Mouse (Mus musculus) forebrain, embryonic 14.5 days (tissue): ENCODE data around the gene Lce1b. TPM values are rescaled to one million over a fixed set of nuclear protein-coding genes. Genes with fewer than 3 reads are reported as not detected.
"Not testable (repeated sequence)": the region's sequence is repeated elsewhere in the genome, so short reads cannot be mapped to it uniquely, and the experiment has no call there.

ENCODE experiments used
- ATAC-seq: fragments of 200-750 bp; cut with Nextera tagmentation; 2 replicates; pipeline ENCODE4 v1.8.0; 2017; ENCODE audit warnings: mild to moderate bottlenecking, moderate library complexity
- DNase-seq: peaks from one replicate; pipeline ENCODE4 v3.0.0-alpha.2; 2015; ENCODE audit warnings: low spot score
- H3K27ac ChIP-seq: fragments of 300-500 bp; sonication (generic); 2 replicates; pipeline ENCODE4 v1.5.1; 2014; ENCODE audit warnings: low read depth, mild to moderate bottlenecking, control low read depth, low read length, moderate library complexity
- H3K27me3 ChIP-seq: fragments of 300-500 bp; sonication (generic); replicated peaks from 2 replicates; pipeline ENCODE4 v1.6.1; 2014; ENCODE audit warnings: low read length, control low read depth, mixed read lengths; ENCODE audit not compliant: control insufficient read depth, insufficient read depth
- H3K36me3 ChIP-seq: fragments of 300-500 bp; sonication (generic); 2 replicates; pipeline ENCODE4 v1.6.1; 2014; ENCODE audit warnings: low read length, control low read depth; ENCODE audit not compliant: control insufficient read depth, insufficient read depth
- H3K4me1 ChIP-seq: fragments of 300-500 bp; sonication (generic); 2 replicates; pipeline ENCODE4 v1.6.1; 2014; ENCODE audit warnings: antibody characterized with exemption, low read length, control low read depth; ENCODE audit not compliant: control insufficient read depth, insufficient read depth
- H3K4me2 ChIP-seq: fragments of 300-500 bp; sonication (generic); 2 replicates; pipeline ENCODE4 v1.6.1; 2014; ENCODE audit warnings: mild to moderate bottlenecking, control low read depth, low read length
- H3K4me3 ChIP-seq: fragments of 300-500 bp; sonication (generic); 2 replicates; pipeline ENCODE4 v1.5.1; 2014; ENCODE audit warnings: low read depth, low read length, control low read depth
- H3K9ac ChIP-seq: fragments of 300-500 bp; sonication (generic); 2 replicates; pipeline ENCODE4 v1.6.1; 2014; ENCODE audit warnings: mild to moderate bottlenecking, low read length, control low read depth, moderate library complexity
- H3K9me3 ChIP-seq: fragments of 300-500 bp; sonication (generic); replicated peaks from 2 replicates; pipeline ENCODE4 v1.6.1; 2016; ENCODE audit warnings: low read length, control low read depth, mixed read lengths; ENCODE audit not compliant: control insufficient read depth
- WGBS: fragments of 180-500 bp; shearing (Covaris S2); extraction: QIAGEN DNeasy Blood & Tissue Kit; methylation state at CpG from one replicate; pipeline ENCODE4 v1.1.7; 2014; 5-methylcytosine and 5-hydroxymethylcytosine counted together
- polyA plus RNA-seq: library from polyadenylated mRNA; unstranded; fragments of >200 nt; fragmentation: Nextera tagmentation; extraction: Ambion mirVana; gene quantifications from 2 replicates; pipeline ENCODE4 v1.2.1, GENCODE M21; 2014

Gene Lce1b
- not detected in 2 replicates for polyA plus RNA-seq

DNA sequence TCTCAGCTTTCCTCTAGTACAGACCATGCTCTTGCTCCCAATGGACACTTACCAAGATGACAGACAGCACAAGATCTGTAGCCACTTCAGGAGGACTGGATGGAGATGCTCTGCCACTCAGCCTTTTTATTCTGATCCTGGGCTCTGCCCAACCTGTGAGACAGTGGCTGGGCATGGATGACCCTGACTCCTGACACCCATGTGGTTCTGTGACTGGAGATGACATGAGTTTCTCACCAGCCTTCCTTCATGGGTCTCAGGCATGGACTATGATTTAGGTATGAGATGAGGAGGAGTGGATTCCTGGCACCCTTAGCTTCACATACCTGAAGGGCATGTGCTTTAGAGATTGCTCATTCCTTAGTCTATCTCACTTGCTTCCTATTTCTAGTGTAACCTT is at the start of gene Lce1b:
Gene Lce1b (minus strand): TSS at position 101 of the 400 bp plus-strand sequence.
- Histone ChIP-seq H3K4me3 (no peak within 1 kb of the TSS), H3K9me3 (no peaks in the 10 kb centered on the region), H3K9ac (no peak within 1 kb of the TSS), H3K4me2 (no peak within 1 kb of the TSS), H3K27ac (no peak within 1 kb of the TSS), H3K4me1 (no peaks in the 10 kb centered on the region), H3K36me3 (no peaks in the 10 kb centered on the region), H3K27me3 (no peaks in the 10 kb centered on the region)
- DNase-seq (no peak), ATAC-seq (no peak)

DNA sequence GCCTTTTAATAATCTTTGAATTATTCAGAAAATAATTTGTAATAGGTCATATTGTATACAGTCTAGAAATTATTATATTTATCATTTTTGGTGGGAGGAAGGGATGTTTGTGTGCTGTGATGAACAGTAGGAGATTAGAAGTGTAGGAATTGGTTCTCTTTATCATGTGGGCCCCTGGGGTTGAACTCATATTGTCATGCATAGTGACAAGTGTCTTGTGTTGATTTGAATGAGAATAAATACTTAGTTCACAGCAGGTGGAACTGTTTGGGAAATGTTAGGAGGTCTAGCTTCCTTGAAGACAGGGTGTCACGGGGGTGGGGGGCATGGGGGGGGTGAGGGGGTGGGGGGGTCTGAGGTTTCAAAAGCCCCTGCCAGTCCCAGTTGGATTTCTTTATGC is 37.9 kb upstream of the Lce1b start:
- no peaks in the 10 kb centered on the region for H3K36me3 ChIP-seq
- WGBS: 0% methylated on average over 1 of the region's 1 CpGs
- ATAC-seq: no peak

DNA sequence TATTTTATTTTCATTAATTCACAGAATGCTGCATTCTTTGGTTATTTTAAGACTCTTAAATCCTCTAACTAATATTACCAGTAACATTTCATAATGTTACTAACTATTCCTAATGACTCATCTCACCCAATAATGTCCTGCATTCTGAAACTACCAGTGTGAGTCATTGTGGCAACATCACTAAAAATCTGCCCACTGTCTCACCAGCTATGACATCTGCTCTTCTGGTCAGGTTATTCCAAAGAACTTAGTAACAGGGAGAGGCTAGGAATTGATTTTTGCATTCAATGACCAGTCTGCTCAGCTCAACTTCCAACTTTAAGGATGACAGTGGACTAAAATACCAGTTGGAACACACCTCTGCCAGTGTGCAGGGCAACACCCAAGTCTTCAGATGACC is 35.0 kb upstream of the Lce1b start:
- H3K9me3 ChIP-seq: no peaks in the 10 kb centered on the region
- no peak overlapping the region for H3K9ac ChIP-seq
- no peaks in the 10 kb centered on the region for H3K36me3 ChIP-seq
- no peak overlapping the region for H3K27ac ChIP-seq
- H3K4me1 ChIP-seq: no peaks in the 10 kb centered on the region
- ATAC-seq (no peak), DNase-seq (no peak)
- no peak overlapping the region for H3K4me2 ChIP-seq
- no peak overlapping the region for H3K4me3 ChIP-seq
- H3K27me3 ChIP-seq: no peaks in the 10 kb centered on the region

More for the DNA sequence above, 37.9 kb upstream of the Lce1b start:
- no peaks in the 10 kb centered on the region for H3K4me1 ChIP-seq
- DNase-seq: no peak
- H3K27me3 ChIP-seq: no peaks in the 10 kb centered on the region
- H3K9me3 ChIP-seq: no peaks in the 10 kb centered on the region
- H3K4me2 ChIP-seq: no peak overlapping the region
- no peak overlapping the region for H3K9ac ChIP-seq
- no peak overlapping the region for H3K27ac ChIP-seq
- H3K4me3 ChIP-seq: no peak overlapping the region

DNA sequence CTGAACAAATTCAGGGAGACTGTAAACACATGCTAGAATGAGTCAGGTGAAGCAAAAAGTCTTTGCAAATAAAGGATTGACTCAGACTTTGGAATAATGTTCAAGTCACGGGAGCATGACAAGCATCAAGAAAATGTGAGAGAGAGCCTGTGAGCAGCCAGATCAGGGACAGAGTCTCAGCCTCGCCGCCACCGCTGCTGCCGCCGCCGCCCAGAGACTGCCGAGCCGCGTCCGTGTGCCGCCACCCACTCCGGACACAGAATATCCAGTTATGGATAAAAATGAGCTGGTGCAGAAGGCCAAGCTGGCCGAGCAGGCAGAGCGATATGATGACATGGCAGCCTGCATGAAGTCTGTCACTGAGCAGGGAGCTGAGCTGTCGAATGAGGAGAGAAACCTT is 32.4 kb upstream of the Lce1b start:
- H3K36me3 ChIP-seq, DNase-seq, H3K4me2 ChIP-seq, ATAC-seq, H3K9ac ChIP-seq, H3K4me3 ChIP-seq, H3K9me3 ChIP-seq, H3K27ac ChIP-seq, H3K27me3 ChIP-seq, H3K4me1 ChIP-seq: not testable (repeated sequence)
- WGBS: 89% methylated on average over 16 of the region's 16 CpGs

DNA sequence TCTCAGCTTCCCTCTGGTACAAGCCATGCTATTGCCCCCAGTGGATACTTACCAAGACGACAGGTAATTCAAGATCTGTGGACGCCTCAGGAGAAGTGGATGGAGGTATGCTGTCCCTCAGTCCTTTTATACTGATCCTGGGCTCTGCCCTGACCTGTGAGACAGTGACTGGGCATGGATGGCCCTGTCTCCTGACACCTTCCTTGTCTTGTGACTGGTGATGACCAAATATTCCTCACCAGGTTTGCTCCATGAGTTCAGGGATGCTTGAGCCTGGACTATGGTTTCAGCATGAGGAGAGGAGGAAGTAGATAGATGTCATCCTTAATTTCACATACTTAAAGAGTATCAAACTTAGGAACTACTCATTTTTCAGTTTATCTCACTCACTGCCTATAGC is 30.4 kb upstream of the Lce1b start, which contains the start of gene Lce1d:
Gene Lce1d (minus strand): TSS at position 101 of the 400 bp plus-strand sequence.
- H3K9me3 ChIP-seq: no peaks in the 10 kb centered on the region

DNA sequence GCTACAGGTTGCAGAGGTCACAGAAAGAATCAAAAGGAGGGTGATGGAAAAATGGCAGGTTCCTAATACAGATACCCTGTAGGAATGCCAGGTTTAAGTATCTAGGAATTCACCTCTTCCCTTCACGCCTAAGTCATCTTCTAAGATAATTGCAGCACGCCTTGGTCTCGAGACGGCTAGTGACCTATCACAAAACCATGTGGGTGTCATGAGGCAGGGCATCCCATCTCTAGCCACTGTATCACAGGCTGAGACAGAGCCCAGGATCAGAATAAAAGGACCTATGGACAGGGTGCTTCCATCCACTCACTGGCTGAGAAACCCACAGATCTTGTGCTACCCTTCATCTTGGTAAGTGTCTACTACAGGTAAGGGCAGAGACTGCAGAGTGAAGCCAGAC is 22.2 kb upstream of the Lce1b start, which contains the start of gene Lce1c:
Gene Lce1c (plus strand): TSS at position 301 of the 400 bp plus-strand sequence.
- Histone ChIP-seq H3K4me3 (no peak within 1 kb of the TSS), H3K4me2 (no peak within 1 kb of the TSS), H3K27ac (no peak within 1 kb of the TSS), H3K36me3 (no peaks in the 10 kb centered on the region), H3K4me1 (no peaks in the 10 kb centered on the region), H3K27me3 (no peaks in the 10 kb centered on the region), H3K9me3 (no peaks in the 10 kb centered on the region), H3K9ac (no peak within 1 kb of the TSS)
- WGBS: 95% methylated on average over 4 of the region's 4 CpGs
- DNase-seq: no peak
- ATAC-seq: no peak

More for the DNA sequence above, 30.4 kb upstream of the Lce1b start, which contains the start of gene Lce1d:
- ATAC-seq (no peak), DNase-seq (no peak)
- WGBS: 65% methylated on average over 2 of the region's 2 CpGs
- Histone ChIP-seq H3K27ac (no peak within 1 kb of the TSS), H3K27me3 (no peaks in the 10 kb centered on the region), H3K36me3 (no peaks in the 10 kb centered on the region), H3K4me2 (no peak within 1 kb of the TSS), H3K4me3 (no peak within 1 kb of the TSS), H3K4me1 (no peaks in the 10 kb centered on the region), H3K9ac (no peak within 1 kb of the TSS)

DNA sequence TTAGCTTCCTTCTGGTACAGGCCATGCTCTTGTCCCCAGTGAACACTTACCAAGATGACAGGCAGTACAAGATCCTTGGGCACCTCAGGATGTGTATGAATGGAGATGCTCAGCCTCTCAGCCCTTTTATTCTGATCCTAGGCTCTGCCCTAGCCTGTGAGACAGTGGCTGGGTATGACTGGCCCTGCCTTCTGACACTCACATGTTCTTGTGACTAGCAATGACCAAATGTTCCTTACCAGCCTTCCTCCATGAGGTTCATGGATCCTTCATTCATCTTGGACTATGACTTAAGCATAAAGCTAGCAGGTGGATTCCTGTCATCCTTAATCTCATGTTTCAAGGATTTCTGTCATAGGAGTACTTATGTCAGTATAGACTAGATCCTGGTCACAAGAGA is 13.5 kb upstream of the Lce1b start, which contains the start of gene Lce1a2:
Gene Lce1a2 (minus strand): TSS at position 101 of the 400 bp plus-strand sequence.
- Histone ChIP-seq H3K9me3 (no peaks in the 10 kb centered on the region), H3K4me3 (no peak within 1 kb of the TSS), H3K4me1 (no peaks in the 10 kb centered on the region), H3K27ac (no peak within 1 kb of the TSS), H3K27me3 (no peaks in the 10 kb centered on the region), H3K36me3 (no peaks in the 10 kb centered on the region), H3K9ac (no peak within 1 kb of the TSS), H3K4me2 (no peak within 1 kb of the TSS)
- DNase-seq: no peak
- no peak for ATAC-seq

DNA sequence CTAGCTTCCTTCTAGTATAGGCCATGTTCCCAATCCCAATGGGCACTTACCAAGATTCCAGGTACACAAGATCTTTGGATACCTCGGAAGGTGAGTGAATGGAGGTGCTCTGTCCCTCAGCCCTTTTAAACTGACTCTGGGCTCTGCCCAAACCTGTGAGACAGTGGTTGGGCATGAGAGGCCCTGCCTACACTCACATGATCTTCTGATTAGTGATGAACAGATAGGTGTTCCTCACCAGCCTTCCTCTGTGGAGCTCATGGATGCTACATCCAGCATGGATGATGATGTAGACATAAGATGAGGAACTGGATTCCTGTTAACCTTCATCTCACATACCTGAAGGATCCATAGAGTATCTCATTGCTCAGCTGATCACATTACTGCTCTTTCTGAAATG is 8.5 kb downstream of the Lce1b start, which contains the start of gene Lce1a1:
Gene Lce1a1 (minus strand): TSS at position 101 of the 400 bp plus-strand sequence.
- H3K27me3 ChIP-seq: no peaks in the 10 kb centered on the region
- no peaks in the 10 kb centered on the region for H3K9me3 ChIP-seq
- H3K4me1 ChIP-seq: no peaks in the 10 kb centered on the region
- H3K4me2 ChIP-seq: no peak within 1 kb of the TSS
- H3K9ac ChIP-seq: no peak within 1 kb of the TSS
- no peak within 1 kb of the TSS for H3K27ac ChIP-seq
- WGBS: 86% methylated on average over 1 of the region's 1 CpGs
- no peaks in the 10 kb centered on the region for H3K36me3 ChIP-seq
- no peak for DNase-seq
- no peak within 1 kb of the TSS for H3K4me3 ChIP-seq
- ATAC-seq: no peak

DNA sequence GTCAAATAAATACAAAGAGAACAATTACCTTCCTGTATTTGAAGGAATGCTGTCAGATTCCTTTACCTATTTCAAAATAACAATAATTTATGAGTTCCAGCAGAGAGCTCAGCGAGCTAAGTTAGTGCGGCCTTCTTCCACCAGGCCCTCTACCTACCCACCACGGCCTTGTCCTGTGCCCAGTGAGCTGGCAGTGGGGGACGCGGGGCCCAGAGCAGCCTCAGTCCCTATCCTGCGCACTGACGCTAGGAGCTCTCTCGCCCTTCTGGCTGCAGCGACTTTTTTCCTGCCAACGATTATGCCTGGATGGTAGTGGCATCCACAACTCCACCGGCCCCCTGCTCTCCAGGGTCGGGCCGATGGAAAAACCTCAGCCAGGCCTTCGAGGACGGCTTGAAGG is 16.9 kb downstream of the Lce1b start:
- DNase-seq: no peak
- Histone ChIP-seq H3K36me3 (no peaks in the 10 kb centered on the region), H3K4me3 (no peak overlapping the region), H3K4me2 (no peak overlapping the region), H3K9me3 (no peaks in the 10 kb centered on the region), H3K27me3 (no peaks in the 10 kb centered on the region), H3K4me1 (no peaks in the 10 kb centered on the region), H3K9ac (no peak overlapping the region), H3K27ac (no peak overlapping the region)
- ATAC-seq: no peak
- 93% methylated on average over 15 of the region's 15 CpGs for WGBS
